Mouse (Mus musculus): ENCODE data around the gene Olfr672. TPM values are rescaled to one million over a fixed set of nuclear protein-coding genes. Genes with fewer than 3 reads are reported as not detected.
"Not testable (repeated sequence)": the region's sequence is repeated elsewhere in the genome, so short reads cannot be mapped to it uniquely, and the experiment has no call there.

Gene Olfr672
- not detected in 2 replicates for polyA plus RNA-seq (2016; fragmentation: Nextera tagmentation; extraction: Ambion mirVana)

DNA sequence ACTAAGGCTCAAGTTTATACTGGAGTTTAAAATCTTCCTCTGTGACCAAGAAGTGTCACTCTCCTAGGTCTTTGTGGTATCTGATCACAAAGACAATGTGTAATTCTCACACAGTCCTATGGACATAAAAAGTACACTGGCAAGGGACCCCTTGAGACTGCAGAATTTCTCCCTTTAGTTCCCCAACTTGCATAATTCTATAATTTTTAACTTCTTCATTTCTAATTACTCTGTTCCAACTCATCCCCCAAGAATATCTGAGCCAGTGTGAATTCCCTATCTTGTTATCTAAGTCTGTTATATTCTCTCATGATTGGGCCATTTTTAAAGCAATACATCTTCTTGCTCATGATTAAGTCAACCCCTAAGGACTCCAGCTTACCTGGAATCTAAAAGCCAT lies at the start of gene Olfr672:
Olfr672 (minus strand) TSS at position 101 of the 400 bp plus-strand sequence.
- no peak within 1 kb of the TSS for H3K4me3 ChIP-seq
- DNase-seq (ENCODE audit: low spot score), result no peak

DNA sequence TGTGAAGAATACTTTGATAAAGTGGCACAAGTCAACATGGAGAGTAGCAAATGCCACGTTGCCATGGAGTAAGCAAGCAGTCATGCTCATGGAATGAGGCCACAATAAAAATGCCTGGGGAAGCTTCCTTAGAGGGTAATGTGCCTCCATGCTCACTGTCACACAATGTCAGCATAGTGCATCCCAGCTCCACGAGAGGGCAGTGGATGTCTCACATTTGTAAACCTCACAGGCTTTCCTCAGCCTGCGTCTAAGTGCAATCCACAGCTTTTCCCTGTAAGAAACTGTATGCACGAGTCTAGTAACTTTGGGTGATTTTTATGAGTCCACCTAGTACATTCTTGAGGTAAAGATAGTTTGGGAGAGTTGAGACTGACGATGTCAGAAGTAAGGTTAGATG lies 32.0 kb upstream of the Olfr672 start:
- not testable (repeated sequence) for H3K9me3 ChIP-seq (replicated peaks); DNase-seq (ENCODE audit: low spot score); H3K4me3 ChIP-seq; H3K36me3 ChIP-seq; H3K27ac ChIP-seq; H3K4me1 ChIP-seq; H3K27me3 ChIP-seq (ENCODE audit: low read depth, poor library complexity, severe bottlenecking)
- 63% methylated on average over 5 of the region's 5 CpGs for WGBS

More for the DNA sequence above, at the start of gene Olfr672:
- no peak within 1 kb of the TSS for H3K27ac ChIP-seq
- no peaks in the 10 kb centered on the region for H3K27me3 ChIP-seq (ENCODE audit: low read depth, poor library complexity, severe bottlenecking)
- no peaks in the 10 kb centered on the region for H3K36me3 ChIP-seq
- no peaks in the 10 kb centered on the region for H3K9me3 ChIP-seq (replicated peaks)
- no peaks in the 10 kb centered on the region for H3K4me1 ChIP-seq

DNA sequence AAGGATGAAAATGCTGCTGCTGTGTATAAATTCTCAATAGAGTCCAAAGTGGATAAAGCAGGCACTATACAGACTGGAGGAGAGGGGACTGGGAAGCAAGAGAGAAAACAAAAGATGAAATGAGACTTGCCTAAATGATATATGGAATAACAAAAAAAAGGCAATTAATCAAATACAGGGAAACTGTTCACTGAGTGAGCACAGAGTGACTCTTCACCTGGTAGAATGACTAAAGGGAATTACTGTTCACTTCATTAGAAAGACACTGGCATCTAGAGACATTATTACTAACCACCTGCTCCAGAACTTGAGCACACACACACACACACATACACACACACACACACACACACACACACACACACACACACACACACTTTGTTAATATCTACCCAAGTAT lies 30.6 kb upstream of the Olfr672 start, which contains the start of gene Olfr676:
Olfr676 (plus strand) TSS at position 301 of the 400 bp plus-strand sequence.
- Histone ChIP-seq H3K36me3 (no peaks in the 10 kb centered on the region), H3K4me1 (no peaks in the 10 kb centered on the region), H3K9me3 (replicated peaks) (no peaks in the 10 kb centered on the region)

DNA sequence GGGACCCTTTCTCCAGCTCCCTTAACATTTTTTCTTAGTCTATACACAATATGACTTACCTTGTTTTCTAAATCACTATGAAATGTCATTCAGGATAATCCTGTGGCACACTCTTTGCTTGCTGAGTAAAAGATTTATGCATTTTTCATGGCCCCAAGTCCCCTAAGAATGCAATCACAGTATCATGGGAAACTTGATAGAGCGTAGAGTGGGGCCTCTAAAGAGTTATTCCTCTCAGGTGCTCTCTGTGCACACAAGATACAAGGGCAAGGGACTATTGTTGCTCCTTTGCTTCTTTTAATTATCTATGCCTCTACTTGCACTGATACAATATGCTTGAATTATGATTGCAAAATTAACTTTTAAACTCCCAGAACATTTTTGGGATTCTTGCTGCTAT lies 26.5 kb upstream of the Olfr672 start, which contains the start of gene Olfr675:
Olfr675 (minus strand) TSS at position 101 of the 400 bp plus-strand sequence.
- 81% methylated on average over 1 of the region's 1 CpGs for WGBS
- Histone ChIP-seq H3K4me1 (no peaks in the 10 kb centered on the region), H3K4me3 (no peak within 1 kb of the TSS), H3K27me3 (ENCODE audit: low read depth, poor library complexity, severe bottlenecking) (no peaks in the 10 kb centered on the region), H3K27ac (no peak within 1 kb of the TSS), H3K9me3 (replicated peaks) (no peaks in the 10 kb centered on the region), H3K36me3 (no peaks in the 10 kb centered on the region)
- DNase-seq (ENCODE audit: low spot score), result no peak

More for the DNA sequence above, 30.6 kb upstream of the Olfr672 start, which contains the start of gene Olfr676:
- Histone ChIP-seq H3K27ac (no peak within 1 kb of the TSS), H3K4me3 (no peak within 1 kb of the TSS), H3K27me3 (ENCODE audit: low read depth, poor library complexity, severe bottlenecking) (no peaks in the 10 kb centered on the region)
- DNase-seq (ENCODE audit: low spot score), result no peak

DNA sequence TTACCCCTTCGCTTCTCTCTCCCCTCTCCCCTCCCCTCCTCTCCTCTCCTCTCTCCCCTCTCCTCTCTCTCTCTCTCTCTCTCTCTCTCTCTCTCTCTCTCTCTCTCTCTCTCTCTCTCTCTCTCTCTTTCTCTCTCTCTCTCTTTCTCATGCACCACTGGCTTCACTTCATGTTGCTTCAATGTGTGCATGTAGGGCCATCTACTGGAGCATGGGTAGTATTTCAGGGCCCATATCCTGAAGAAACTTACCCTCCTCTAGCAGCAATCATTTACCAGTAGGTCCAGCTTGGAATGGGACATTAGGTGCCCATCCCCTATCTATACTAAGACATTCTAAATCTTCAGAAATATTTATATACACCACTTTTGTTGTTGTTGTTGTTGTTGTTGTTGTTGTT lies 20.7 kb upstream of the Olfr672 start:
- H3K27me3 ChIP-seq (ENCODE audit: low read depth, poor library complexity, severe bottlenecking), result no peaks in the 10 kb centered on the region
- WGBS, result 80% methylated on average over 1 of the region's 1 CpGs
- DNase-seq (ENCODE audit: low spot score), result no peak
- no peaks in the 10 kb centered on the region for H3K9me3 ChIP-seq (replicated peaks)
- H3K27ac ChIP-seq, result no peak overlapping the region
- H3K4me1 ChIP-seq, result no peaks in the 10 kb centered on the region
- no peak overlapping the region for H3K4me3 ChIP-seq
- no peaks in the 10 kb centered on the region for H3K36me3 ChIP-seq

DNA sequence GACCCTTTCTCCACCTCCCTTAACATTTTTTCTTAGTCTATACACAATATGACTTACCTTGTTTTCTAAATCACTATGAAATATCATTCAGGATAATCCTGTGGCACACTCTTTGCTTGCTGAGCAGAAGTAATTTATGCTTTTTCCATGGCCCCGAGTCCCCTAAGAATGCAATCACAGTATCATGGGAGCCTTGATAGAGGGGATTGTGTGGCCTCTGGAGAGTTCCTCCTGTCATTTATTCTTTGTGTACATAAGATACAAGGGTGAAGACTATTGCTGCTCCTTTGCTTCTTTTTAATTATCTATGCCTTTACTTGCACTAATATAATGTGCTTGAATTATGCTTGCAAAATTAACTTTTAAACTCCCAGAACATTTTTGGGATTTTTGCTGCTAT lies 22.8 kb downstream of the Olfr672 start, which contains the start of gene Olfr671:
Olfr671 (minus strand) TSS at position 101 of the 400 bp plus-strand sequence.
- 0 out of 2 replicates have a peak, but pooled peaks cover 1% of the 10 kb centered on the region for H3K9me3 ChIP-seq (replicated peaks)
- no peaks in the 10 kb centered on the region for H3K4me1 ChIP-seq
- WGBS, result 89% methylated on average over 1 of the region's 1 CpGs
- no peak within 1 kb of the TSS for H3K4me3 ChIP-seq
- DNase-seq (ENCODE audit: low spot score), result no peak
- H3K36me3 ChIP-seq, result no peaks in the 10 kb centered on the region
- H3K27ac ChIP-seq, result no peak within 1 kb of the TSS
- H3K27me3 ChIP-seq (ENCODE audit: low read depth, poor library complexity, severe bottlenecking), result no peaks in the 10 kb centered on the region

DNA sequence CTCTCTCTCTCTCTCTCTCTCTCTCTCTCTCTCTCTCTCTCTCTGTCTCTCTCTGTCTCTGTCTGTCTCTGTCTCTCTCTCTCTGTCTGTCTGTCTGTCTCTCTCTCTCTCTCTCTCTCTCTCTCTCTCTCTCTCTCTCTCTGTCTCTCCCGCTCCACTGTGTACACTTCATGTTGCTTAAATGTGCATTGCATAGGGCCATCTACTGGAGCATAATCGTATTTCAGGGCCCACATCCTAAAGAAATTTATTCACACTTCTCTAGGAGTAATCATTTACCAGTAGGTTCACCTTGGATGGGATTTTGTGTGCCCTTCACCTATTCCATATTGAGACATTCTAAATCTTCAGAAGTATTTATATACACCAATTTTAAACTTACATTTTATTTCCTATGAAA lies 29.3 kb downstream of the Olfr672 start:
- H3K27ac ChIP-seq; DNase-seq (ENCODE audit: low spot score); H3K9me3 ChIP-seq (replicated peaks); H3K36me3 ChIP-seq; H3K4me1 ChIP-seq; H3K4me3 ChIP-seq; H3K27me3 ChIP-seq (ENCODE audit: low read depth, poor library complexity, severe bottlenecking): not testable (repeated sequence)
- 81% methylated on average over 2 of the region's 2 CpGs for WGBS

DNA sequence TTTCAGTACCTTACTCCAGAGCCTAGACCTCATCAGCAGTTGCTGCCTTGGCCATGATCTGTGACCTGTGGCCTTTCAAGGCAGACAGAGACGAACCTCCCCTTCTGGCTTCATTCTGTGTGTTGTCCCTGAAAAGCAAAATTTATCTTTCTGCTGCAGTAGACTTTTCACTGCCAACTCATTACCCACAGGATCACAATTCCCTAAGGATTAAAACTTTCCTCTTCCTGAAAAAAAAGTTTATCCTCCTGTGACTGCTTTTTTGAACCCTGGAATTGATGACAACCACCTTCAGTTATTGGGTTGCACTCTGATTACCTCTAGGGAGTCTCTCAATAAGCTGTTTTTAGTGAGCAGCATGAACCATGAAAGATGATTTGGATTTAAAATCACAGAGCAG lies 39.3 kb downstream of the Olfr672 start, which contains the start of gene Olfr670:
Olfr670 (minus strand) TSS at position 101 of the 400 bp plus-strand sequence.
- DNase-seq (ENCODE audit: low spot score), result no peak
- Histone ChIP-seq H3K36me3 (no peaks in the 10 kb centered on the region), H3K4me3 (no peak within 1 kb of the TSS), H3K27me3 (ENCODE audit: low read depth, poor library complexity, severe bottlenecking) (no peaks in the 10 kb centered on the region), H3K27ac (no peak within 1 kb of the TSS), H3K9me3 (replicated peaks) (no peaks in the 10 kb centered on the region), H3K4me1 (no peaks in the 10 kb centered on the region)
- WGBS, result 88% methylated on average over 1 of the region's 1 CpGs

DNA sequence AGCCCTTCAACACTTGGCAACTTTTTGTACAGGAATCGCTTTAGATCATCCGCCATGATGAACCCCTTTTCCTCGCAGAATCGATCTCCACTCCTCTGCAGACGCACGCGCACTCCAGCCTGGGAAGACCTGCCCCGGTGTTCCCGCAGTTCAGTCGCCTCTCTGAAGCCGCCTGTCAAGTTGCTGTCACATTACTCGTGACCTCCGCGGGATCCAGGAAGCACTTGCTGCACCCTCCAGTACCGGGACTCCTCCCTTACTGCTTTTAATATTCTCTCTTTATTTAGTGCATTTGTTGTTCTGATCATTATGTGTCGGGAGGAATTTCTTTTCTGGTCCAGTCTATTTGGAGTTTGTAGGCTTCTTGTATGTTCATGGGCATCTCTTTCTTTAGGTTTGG lies 51.6 kb downstream of the Olfr672 start:
- H3K4me3 ChIP-seq; DNase-seq (ENCODE audit: low spot score); H3K27me3 ChIP-seq (ENCODE audit: low read depth, poor library complexity, severe bottlenecking); H3K27ac ChIP-seq; H3K36me3 ChIP-seq; H3K9me3 ChIP-seq (replicated peaks); H3K4me1 ChIP-seq: not testable (repeated sequence)
- 95% methylated on average over 16 of the region's 16 CpGs for WGBS

Other genes with a start within 250 kb of the Olfr672 start
- gene Usp17le, start 224.6 kb downstream of the Olfr672 start, polyA plus RNA-seq (2016; fragmentation: Nextera tagmentation; extraction: Ambion mirVana), result not detected in 2 replicates
- gene Usp17lb, start 159.4 kb downstream of the Olfr672 start, polyA plus RNA-seq (2016; fragmentation: Nextera tagmentation; extraction: Ambion mirVana), result not detected in 2 replicates
- not detected in 2 replicates for gene Usp17la, start 145.0 kb downstream of the Olfr672 start, polyA plus RNA-seq (2016; fragmentation: Nextera tagmentation; extraction: Ambion mirVana)
- gene Olfr665, start 124.0 kb downstream of the Olfr672 start, polyA plus RNA-seq (2016; fragmentation: Nextera tagmentation; extraction: Ambion mirVana), result not detected in 2 replicates
- gene Olfr666, start 106.1 kb downstream of the Olfr672 start, polyA plus RNA-seq (2016; fragmentation: Nextera tagmentation; extraction: Ambion mirVana), result not detected in 2 replicates
- gene Olfr667, start 80.5 kb downstream of the Olfr672 start, polyA plus RNA-seq (2016; fragmentation: Nextera tagmentation; extraction: Ambion mirVana), result not detected in 2 replicates
- gene Olfr668, start 74.0 kb downstream of the Olfr672 start, polyA plus RNA-seq (2016; fragmentation: Nextera tagmentation; extraction: Ambion mirVana), result not detected in 2 replicates
- not detected in 2 replicates for gene Olfr669, start 67.8 kb downstream of the Olfr672 start, polyA plus RNA-seq (2016; fragmentation: Nextera tagmentation; extraction: Ambion mirVana)
- gene Olfr670, start 39.4 kb downstream of the Olfr672 start, polyA plus RNA-seq (2016; fragmentation: Nextera tagmentation; extraction: Ambion mirVana), result not detected in 2 replicates
- not detected in 2 replicates for gene Olfr671, start 22.9 kb downstream of the Olfr672 start, polyA plus RNA-seq (2016; fragmentation: Nextera tagmentation; extraction: Ambion mirVana)
- not detected in 2 replicates for gene Olfr675, start 26.4 kb upstream of the Olfr672 start, polyA plus RNA-seq (2016; fragmentation: Nextera tagmentation; extraction: Ambion mirVana)
- gene Olfr676, start 30.7 kb upstream of the Olfr672 start, polyA plus RNA-seq (2016; fragmentation: Nextera tagmentation; extraction: Ambion mirVana), result not detected in 2 replicates
- gene Olfr677, start 49.3 kb upstream of the Olfr672 start, polyA plus RNA-seq (2016; fragmentation: Nextera tagmentation; extraction: Ambion mirVana), result not detected in 2 replicates
- gene Olfr678, start 62.4 kb upstream of the Olfr672 start, polyA plus RNA-seq (2016; fragmentation: Nextera tagmentation; extraction: Ambion mirVana), result not detected in 2 replicates
- not detected in 2 replicates for gene Olfr679, start 79.2 kb upstream of the Olfr672 start, polyA plus RNA-seq (2016; fragmentation: Nextera tagmentation; extraction: Ambion mirVana)
- gene Olfr680-ps1, start 90.8 kb upstream of the Olfr672 start, polyA plus RNA-seq (2016; fragmentation: Nextera tagmentation; extraction: Ambion mirVana), result not detected in 2 replicates
- gene Olfr681, start 114.8 kb upstream of the Olfr672 start, polyA plus RNA-seq (2016; fragmentation: Nextera tagmentation; extraction: Ambion mirVana), result not detected in 2 replicates
- not detected in 2 replicates for gene Olfr683, start 145.0 kb upstream of the Olfr672 start, polyA plus RNA-seq (2016; fragmentation: Nextera tagmentation; extraction: Ambion mirVana)
- gene Olfr684, start 161.6 kb upstream of the Olfr672 start, polyA plus RNA-seq (2016; fragmentation: Nextera tagmentation; extraction: Ambion mirVana), result not detected in 2 replicates
- gene Olfr685, start 184.0 kb upstream of the Olfr672 start, polyA plus RNA-seq (2016; fragmentation: Nextera tagmentation; extraction: Ambion mirVana), result not detected in 2 replicates
- gene Olfr686, start 205.5 kb upstream of the Olfr672 start, polyA plus RNA-seq (2016; fragmentation: Nextera tagmentation; extraction: Ambion mirVana), result not detected in 2 replicates

Data from limb, embryonic 10.5 days (tissue).